Mouse (Mus musculus) urinary bladder, postnatal 14 days (tissue): ENCODE measurements around the gene Acot11.
A peak's percentile ranks its signal among the peaks of the same experiment; 100 is the strongest.
"Not testable (repeated sequence)": the region's sequence is repeated elsewhere in the genome, so short reads cannot be mapped to it uniquely, and the experiment has no call there.

ENCODE experiments used
- DNase-seq: peaks from one replicate; pipeline ENCODE4 v3.0.0; 2021; ENCODE audit warnings: low spot score

Acot11 gene

GRCm38 (mm10) chr4:106810039-106810438, 5.2 kb upstream of the Acot11 start:
- no peak for DNase-seq

DNA sequence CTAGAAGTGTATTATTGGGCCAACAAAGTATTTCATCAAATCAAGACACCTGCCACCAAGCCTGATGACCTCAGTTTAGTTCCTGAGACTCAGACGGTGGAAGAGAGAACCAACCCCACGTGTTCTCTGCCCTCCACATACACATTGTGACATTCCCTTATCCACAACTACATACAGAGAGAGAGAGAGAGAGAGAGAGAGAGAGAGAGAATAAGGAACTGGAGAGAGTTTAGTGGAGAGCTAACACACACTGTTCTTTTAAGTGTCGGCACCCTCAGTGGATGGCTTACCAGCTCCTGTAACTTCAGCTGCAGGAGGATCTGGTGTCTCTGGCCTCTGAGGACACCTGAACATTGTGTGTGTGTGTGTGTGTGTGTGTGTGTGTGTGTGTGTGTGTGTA, 2.5 kb upstream of the Acot11 start:
- no peak for DNase-seq

DNA sequence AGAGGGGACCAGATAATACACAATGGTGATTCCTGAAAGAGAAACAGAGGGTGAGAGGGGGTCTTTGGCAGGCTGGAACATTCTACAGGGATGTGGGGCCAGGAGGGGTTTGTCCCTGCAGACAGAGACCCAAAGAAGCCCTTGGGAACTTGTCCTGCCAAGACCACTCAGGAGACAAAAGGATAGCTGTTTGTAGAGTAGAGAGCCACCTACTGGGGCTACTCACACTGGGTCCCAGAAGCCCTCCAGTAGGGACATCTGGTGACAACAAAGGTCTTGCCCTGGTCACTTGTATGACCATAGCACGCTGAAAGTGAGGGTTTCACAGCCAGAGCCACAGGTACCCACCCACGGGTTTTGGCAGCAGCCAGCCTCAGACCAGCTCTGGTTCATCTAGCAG, 1.1 kb upstream of the Acot11 start:
- DNase-seq = no peak

DNA sequence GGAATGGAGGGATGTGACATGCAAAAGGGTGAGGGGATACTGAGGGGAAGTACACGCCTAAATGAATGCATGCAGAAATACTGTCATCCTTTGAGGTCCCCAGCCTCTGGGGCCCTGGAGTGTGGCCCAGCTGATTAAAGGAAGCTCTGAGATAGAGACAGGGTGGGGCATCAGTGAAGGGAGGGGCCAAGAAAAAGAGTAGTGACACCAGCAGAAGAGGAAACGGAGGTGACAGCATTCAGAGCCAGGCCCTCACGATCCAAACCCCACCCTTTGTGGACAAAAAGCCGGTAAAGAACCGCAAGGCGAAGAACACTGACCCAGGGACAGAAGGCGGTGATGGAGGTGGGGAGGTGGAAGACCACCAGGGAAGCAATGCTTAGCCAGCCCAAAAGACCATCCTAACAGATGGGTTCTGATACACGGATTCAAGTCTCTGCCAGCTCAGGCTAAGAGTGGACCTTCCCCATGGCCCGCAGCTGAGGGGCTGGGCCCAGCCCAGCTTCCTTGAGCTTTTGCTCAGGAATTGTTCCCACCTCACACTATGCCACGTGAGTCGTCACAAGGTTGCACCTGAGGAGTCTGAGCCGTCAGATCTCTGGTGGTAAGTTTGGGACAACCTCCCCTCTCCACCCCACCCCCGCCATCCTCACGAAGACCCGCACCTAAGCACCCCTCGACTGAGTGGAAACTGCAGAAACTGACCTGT, 443 bp downstream of the Acot11 start:
- no peak for DNase-seq

GRCm38 (mm10) chr4:106803781-106804180, 1.0 kb downstream of the Acot11 start:
- no peak for DNase-seq

- peak; percentile 81 for DNase-seq
Observed at GRCm38 (mm10) chr4:106799772-106800336, 4.9 kb downstream of the Acot11 start.

- no peak for DNase-seq
Observed at GRCm38 (mm10) chr4:106798908-106799546, 5.8 kb downstream of the Acot11 start.

GRCm38 (mm10) chr4:106795289-106795688, 9.5 kb downstream of the Acot11 start:
- DNase-seq = no peak

- no peak for DNase-seq
Observed at GRCm38 (mm10) chr4:106794247-106794646, 10.6 kb downstream of the Acot11 start.

DNA sequence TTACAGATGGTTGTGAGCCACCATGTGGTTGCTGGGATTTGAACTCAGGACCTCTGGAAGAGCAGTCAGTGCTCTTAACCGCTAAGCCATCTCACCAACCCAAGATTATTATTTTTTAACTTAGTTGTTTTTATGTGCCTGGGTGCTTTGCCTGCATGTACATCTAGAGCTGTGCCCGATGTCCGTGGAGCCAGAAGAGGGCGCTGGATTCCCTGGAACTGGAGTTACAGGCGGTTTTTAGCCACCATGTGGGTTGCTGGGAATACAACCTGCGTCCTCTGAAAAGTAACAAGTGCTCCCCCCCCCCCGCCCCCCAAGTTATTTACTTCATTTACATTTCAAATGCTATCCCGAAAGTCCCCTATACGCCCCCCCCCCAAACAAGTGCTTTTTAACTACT, 11.0 kb downstream of the Acot11 start:
- DNase-seq = not testable (repeated sequence)

GRCm38 (mm10) chr4:106792276-106792675, 12.5 kb downstream of the Acot11 start:
- no peak for DNase-seq

GRCm38 (mm10) chr4:106790938-106791337, 13.9 kb downstream of the Acot11 start:
- DNase-seq = no peak

DNA sequence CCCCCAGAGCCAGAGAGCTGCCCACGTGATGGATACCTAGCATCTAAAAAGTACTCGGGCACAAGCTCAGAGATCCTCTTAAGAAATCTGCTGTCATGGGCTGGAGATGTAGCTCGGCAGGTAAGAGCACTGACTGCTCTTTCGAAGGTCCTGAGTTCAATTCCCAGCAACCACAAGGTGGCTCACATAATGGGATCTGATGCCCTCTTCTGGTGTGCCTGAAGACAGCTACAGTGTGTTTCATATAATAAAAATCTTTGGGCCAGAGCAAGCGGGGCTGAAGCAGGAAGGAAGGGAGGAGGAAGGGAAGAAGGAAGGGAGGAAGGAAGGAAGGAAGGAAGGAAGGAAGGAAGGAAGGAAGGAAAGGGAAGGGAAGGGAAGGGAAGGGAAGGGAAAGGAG, 14.6 kb downstream of the Acot11 start:
- DNase-seq = not testable (repeated sequence)

GRCm38 (mm10) chr4:106789705-106790104, 15.1 kb downstream of the Acot11 start:
- no peak for DNase-seq

GRCm38 (mm10) chr4:106788627-106789026, 16.2 kb downstream of the Acot11 start:
- DNase-seq = no peak

GRCm38 (mm10) chr4:106787830-106788229, 17.0 kb downstream of the Acot11 start:
- DNase-seq = peak; percentile 54

DNA sequence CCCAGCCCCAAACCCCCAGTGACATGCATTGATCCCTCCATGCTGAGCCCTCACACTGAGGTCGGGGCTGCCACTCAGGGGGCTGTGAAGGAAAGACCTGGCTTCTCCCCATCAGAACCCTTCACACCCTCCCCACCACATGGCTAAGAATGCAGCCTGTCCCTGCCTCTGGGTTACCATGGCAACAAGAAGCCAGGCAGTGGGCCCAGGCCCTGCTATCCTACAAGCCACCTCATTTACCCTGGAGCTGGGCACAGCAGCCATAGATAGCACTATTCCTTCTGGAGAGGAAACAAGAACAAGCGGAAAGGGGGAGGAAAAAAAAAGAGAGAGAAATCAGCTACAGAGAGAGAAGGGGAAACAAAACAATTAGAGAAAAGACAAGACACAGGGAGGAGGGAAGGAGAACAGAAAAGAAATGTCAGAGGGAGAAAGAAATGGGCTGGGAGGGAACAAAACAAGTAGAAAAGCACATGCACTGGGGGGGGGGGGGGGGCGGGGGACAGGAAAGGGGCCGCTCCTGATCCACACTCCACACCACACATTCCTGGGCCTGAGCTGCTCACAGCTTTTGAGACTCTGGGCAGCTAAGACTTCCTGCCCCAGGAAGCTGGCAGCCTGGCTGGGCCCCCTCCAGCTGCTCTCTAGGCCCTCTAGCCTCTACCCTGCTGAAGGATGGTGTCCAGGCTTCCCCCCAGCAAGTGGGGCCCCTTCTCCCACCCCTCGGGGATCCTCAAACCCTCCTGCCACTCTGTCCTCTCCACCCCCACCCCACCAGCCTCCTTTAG, 18.9 kb downstream of the Acot11 start:
- peak; percentile 25 for DNase-seq

DNA sequence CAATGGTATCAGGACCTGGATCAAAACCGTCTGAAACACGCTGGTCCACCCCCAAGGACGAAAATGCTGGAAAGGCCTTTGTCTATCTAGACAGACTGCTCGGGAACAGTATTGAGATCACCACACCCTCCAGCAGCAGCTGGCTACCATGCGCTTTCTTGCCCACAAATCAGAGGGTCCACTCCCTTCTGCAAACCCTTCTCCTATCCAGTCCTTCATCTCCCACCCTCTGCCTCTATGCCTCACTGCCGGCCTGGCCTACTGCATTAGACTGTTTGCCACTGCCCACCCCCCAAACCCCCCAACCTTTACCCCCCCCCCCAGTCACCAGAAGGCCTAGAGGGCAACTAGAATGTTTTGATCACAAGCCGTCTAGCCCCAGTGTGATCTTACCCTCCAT, 19.5 kb downstream of the Acot11 start:
- DNase-seq = no peak

GRCm38 (mm10) chr4:106784806-106785205, 20.0 kb downstream of the Acot11 start:
- DNase-seq = no peak

- no peak for DNase-seq
Observed at GRCm38 (mm10) chr4:106783137-106783536, 21.7 kb downstream of the Acot11 start.

- no peak for DNase-seq
Observed at GRCm38 (mm10) chr4:106780045-106780444, 24.8 kb downstream of the Acot11 start.

DNA sequence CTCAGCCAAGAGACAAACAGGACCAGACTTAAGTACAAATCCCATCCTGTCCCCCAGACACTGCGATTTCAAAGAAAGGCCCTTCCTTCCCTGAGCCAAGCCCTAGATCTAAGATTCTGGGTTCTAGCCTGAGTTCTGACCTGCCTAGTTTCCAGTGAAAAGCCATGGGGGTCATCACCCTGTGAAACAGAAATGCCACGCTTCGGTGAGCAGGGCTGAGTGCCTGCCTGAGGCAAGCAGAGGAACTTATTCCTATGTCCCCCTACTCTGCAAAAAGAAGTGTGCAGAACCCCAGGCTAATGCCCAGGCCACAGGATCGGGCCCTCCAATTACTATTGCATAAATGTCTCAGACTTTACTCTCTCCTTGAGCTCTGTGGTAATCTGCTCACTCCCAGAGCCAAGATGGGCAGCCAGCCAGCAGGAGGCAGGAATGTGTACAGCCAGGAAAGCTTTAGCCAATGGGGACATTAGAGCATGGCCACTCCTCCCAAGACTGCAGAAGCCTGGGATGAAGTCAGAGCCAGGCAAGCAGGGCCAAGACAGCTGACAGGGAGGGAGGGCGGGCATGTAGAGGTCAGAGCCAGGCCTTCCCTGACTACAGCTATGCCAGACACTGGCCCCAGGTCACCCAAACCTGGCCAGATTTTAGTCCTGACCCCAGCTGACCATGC, 26.5 kb downstream of the Acot11 start:
- peak; percentile 93 for DNase-seq
